In the genomic region with DNA sequence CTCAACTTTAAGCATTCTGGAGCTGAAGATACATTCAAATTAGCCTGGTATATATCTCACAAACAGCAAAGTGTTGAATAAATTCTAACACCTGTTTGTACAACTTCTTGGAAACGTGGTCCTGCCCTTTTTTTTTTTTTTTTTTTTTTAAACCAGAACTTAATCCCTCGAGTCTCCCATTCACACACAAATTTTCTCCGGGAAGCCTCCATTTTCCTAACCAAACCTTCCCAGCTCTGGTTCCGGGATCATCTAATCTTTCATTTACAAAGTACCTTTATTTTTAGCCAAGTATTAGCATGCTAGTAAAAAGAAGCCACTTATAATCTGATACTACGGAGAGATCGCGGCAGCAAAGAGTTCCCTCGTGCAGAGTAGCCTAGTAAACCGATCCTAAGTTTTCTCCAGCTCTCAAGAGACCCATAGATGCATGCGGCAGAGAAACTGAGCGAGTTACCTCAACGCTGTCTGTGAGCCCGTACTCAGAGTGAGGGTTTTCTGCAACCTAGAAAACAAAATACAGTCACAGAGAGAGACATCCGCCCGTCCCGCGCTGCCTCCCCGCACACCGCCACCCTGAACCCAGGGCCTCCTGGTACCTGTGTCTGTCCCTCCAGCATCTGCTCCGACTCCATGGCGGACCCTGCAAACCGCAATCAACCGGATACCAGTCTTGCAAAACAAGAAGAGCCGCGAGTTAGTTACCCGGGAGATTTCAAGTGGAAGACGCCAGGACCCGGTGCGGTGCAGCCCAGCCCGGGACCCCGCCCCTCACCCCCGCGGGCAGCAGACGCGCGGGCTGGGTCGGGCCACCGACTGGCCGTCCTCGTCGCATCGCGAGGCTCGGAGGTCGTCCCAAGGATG, we compare ENCODE assay signal across 7 mouse cellular contexts. TPM values are rescaled to one million over a fixed set of nuclear protein-coding genes. Genes with fewer than 3 reads are reported as not detected.
DNase-seq lines count a peak whose midpoint lies in the region; ATAC-seq and TF ChIP-seq lines count a peak whose summit lies in the region.

No protein-coding gene starts in this region.

- no peak for TF ChIP-seq EP300 in lung, postnatal 0 days (IDR thresholded peaks at IDR 0.05)

- peak; percentile 83 for ATAC-seq in lung, postnatal 0 days
- ATAC-seq in limb, embryonic 15.5 days (ENCODE audit: insufficient number of reproducible peaks, low FRiP score, low TSS enrichment, low read depth) = peak; percentile 73
- peak; percentile 81; the same call in 1 of the 2 replicates for ATAC-seq in stomach, embryonic 15.5 days (ENCODE audit: insufficient read depth, low FRiP score, low read depth)

- H3K4me2 ChIP-seq in lung, postnatal 0 days (replicated peaks; ENCODE audit: low read depth, low read length) = peak overlapping the region; percentile 85
- H3K4me2 ChIP-seq in limb, embryonic 15.5 days = peak overlapping the region; percentile 67
- H3K4me2 ChIP-seq in stomach, embryonic 15.5 days = peak overlapping the region; percentile 76

- H3K27me3 ChIP-seq in lung, postnatal 0 days (replicated peaks; ENCODE audit: insufficient read depth, low read length) = no peaks in the 10 kb centered on the region
- H3K27me3 ChIP-seq in erythroblast, embryonic 14.5 days (ENCODE audit: control insufficient read depth) = no peaks in the 10 kb centered on the region
- H3K27me3 ChIP-seq in limb, embryonic 15.5 days = no peaks in the 10 kb centered on the region
- H3K27me3 ChIP-seq in stomach, embryonic 15.5 days (replicated peaks) = no peaks in the 10 kb centered on the region

- H3K9ac ChIP-seq in lung, postnatal 0 days (replicated peaks; ENCODE audit: low read depth) = peak overlapping the region; percentile 55
- H3K9ac ChIP-seq in limb, embryonic 15.5 days = peak overlapping the region; percentile 61
- H3K9ac ChIP-seq in stomach, embryonic 15.5 days = peak overlapping the region; percentile 77

- DNase-seq in lung, postnatal 0 days (ENCODE audit: low spot score) = peak; percentile 7
- DNase-seq in lung, postnatal 4 days = no peak
- no peak for DNase-seq in adrenal gland, adult 2 months
- no peak for DNase-seq in gastrocnemius, postnatal 4 days (ENCODE audit: low spot score in 2 of 2)

- under 1% methylated on average over 45 of the region's 45 CpGs for WGBS in lung, postnatal 0 days
- WGBS in limb, embryonic 15.5 days = under 1% methylated on average over 45 of the region's 45 CpGs
- under 1% methylated on average over 44 of the region's 45 CpGs for WGBS in stomach, embryonic 15.5 days

- H3K4me3 ChIP-seq in lung, postnatal 0 days (ENCODE audit: low read depth, low read length) = peak overlapping the region; percentile 86
- H3K4me3 ChIP-seq in erythroblast, embryonic 14.5 days (replicated peaks) = peak overlapping the region; percentile 89
- peak overlapping the region; percentile 76 for H3K4me3 ChIP-seq in limb, embryonic 15.5 days
- peak overlapping the region; percentile 88 for H3K4me3 ChIP-seq in stomach, embryonic 15.5 days (replicated peaks)

- no peaks in the 10 kb centered on the region for H3K36me3 ChIP-seq in lung, postnatal 0 days (ENCODE audit: insufficient read depth, low read length)
- peaks cover 33% of the 10 kb centered on the region for H3K36me3 ChIP-seq in erythroblast, embryonic 14.5 days (ENCODE audit: control insufficient read depth)
- H3K36me3 ChIP-seq in limb, embryonic 15.5 days = peaks cover 16% of the 10 kb centered on the region
- H3K36me3 ChIP-seq in stomach, embryonic 15.5 days = no peaks in the 10 kb centered on the region

- no peak for TF ChIP-seq CTCF in lung, postnatal 0 days (IDR thresholded peaks at IDR 0.05)

- H3K9me3 ChIP-seq in lung, postnatal 0 days (ENCODE audit: low read length) = no peaks in the 10 kb centered on the region
- no peaks in the 10 kb centered on the region for H3K9me3 ChIP-seq in erythroblast, embryonic 14.5 days (ENCODE audit: control insufficient read depth, low read length)
- H3K9me3 ChIP-seq in limb, embryonic 15.5 days = no peaks in the 10 kb centered on the region
- no peaks in the 10 kb centered on the region for H3K9me3 ChIP-seq in stomach, embryonic 15.5 days

- H3K27ac ChIP-seq in lung, postnatal 0 days (ENCODE audit: low read length) = peak overlapping the region; percentile 74
- peak overlapping the region; percentile 88 for H3K27ac ChIP-seq in limb, embryonic 15.5 days
- peak overlapping the region; percentile 93 for H3K27ac ChIP-seq in stomach, embryonic 15.5 days

- peaks cover 6% of the 10 kb centered on the region; the same call in 1 of the 2 replicates for H3K4me1 ChIP-seq in lung, postnatal 0 days (ENCODE audit: insufficient read depth, low read depth, low read length)
- peaks cover 34% of the 10 kb centered on the region for H3K4me1 ChIP-seq in erythroblast, embryonic 14.5 days (ENCODE audit: control insufficient read depth)
- peaks cover 6% of the 10 kb centered on the region for H3K4me1 ChIP-seq in limb, embryonic 15.5 days
- 0 out of 2 replicates have a peak, but pooled peaks cover 5% of the 10 kb centered on the region for H3K4me1 ChIP-seq in stomach, embryonic 15.5 days

RNA-seq across cellular contexts. Expression of a gene that starts 8.1 kb away (rescaled TPM):
- 149 and 165 TPM in 2 replicates for polyA plus RNA-seq in lung, postnatal 0 days (2015; fragmentation: Nextera tagmentation; extraction: Ambion mirVana)
- 7.9 and 9.4 TPM in 2 replicates for polyA plus RNA-seq in erythroblast, embryonic 14.5 days (2012)
- polyA plus RNA-seq in limb, embryonic 15.5 days (2015; fragmentation: Nextera tagmentation; extraction: Ambion mirVana) = 178 and 186 TPM in 2 replicates
- 224 and 239 TPM in 2 replicates for polyA plus RNA-seq in stomach, embryonic 15.5 days (2015; fragmentation: Nextera tagmentation; extraction: Ambion mirVana)
- 10 to 100 TPM; 78.9 to 85.8 TPM for total RNA-seq in adrenal gland, adult 2 months (2021)
- polyA plus RNA-seq in adrenal gland, adult 2 months (2012; rRNA removed) = 26.9 and 34.0 TPM in 2 replicates
- total RNA-seq in gastrocnemius, postnatal 4 days (2021) = 10 to 100 TPM; 75.4 to 84.5 TPM

RNA-seq across cellular contexts. Expression of a gene that starts 20.4 kb away (rescaled TPM):
- polyA plus RNA-seq in lung, postnatal 0 days (2015; fragmentation: Nextera tagmentation; extraction: Ambion mirVana) = 54.2 and 56.3 TPM in 2 replicates
- polyA plus RNA-seq in erythroblast, embryonic 14.5 days (2012) = 13.0 and 18.4 TPM in 2 replicates
- polyA plus RNA-seq in limb, embryonic 15.5 days (2015; fragmentation: Nextera tagmentation; extraction: Ambion mirVana) = 85.3 and 86.2 TPM in 2 replicates
- polyA plus RNA-seq in stomach, embryonic 15.5 days (2015; fragmentation: Nextera tagmentation; extraction: Ambion mirVana) = 83.1 and 84.7 TPM in 2 replicates
- total RNA-seq in adrenal gland, adult 2 months (2021) = 100 to 1,000 TPM; 100 to 104 TPM
- 57.4 and 61.3 TPM in 2 replicates for polyA plus RNA-seq in adrenal gland, adult 2 months (2012; rRNA removed)
- 10 to 100 TPM; 79.1 to 88.6 TPM for total RNA-seq in gastrocnemius, postnatal 4 days (2021)

RNA-seq across cellular contexts. Expression of a gene that starts 23.1 kb away (rescaled TPM):
- 10.1 and 12.7 TPM in 2 replicates for polyA plus RNA-seq in lung, postnatal 0 days (2015; fragmentation: Nextera tagmentation; extraction: Ambion mirVana)
- 0.20 and 0.30 TPM in 2 replicates for polyA plus RNA-seq in erythroblast, embryonic 14.5 days (2012)
- 14.5 and 17.0 TPM in 2 replicates for polyA plus RNA-seq in limb, embryonic 15.5 days (2015; fragmentation: Nextera tagmentation; extraction: Ambion mirVana)
- 15.9 and 16.9 TPM in 2 replicates for polyA plus RNA-seq in stomach, embryonic 15.5 days (2015; fragmentation: Nextera tagmentation; extraction: Ambion mirVana)
- 10 to 100 TPM; 26.1 to 33.4 TPM for total RNA-seq in adrenal gland, adult 2 months (2021)
- polyA plus RNA-seq in adrenal gland, adult 2 months (2012; rRNA removed) = 11.0 and 12.5 TPM in 2 replicates
- total RNA-seq in gastrocnemius, postnatal 4 days (2021) = 10 to 100 TPM; 53.2 to 54.4 TPM
